Mouse (Mus musculus) gastrocnemius, adult 18-20 months (tissue): Measurements from ENCODE around the gene Rims4. TPM values are rescaled to one million over a fixed set of nuclear protein-coding genes. Genes with fewer than 3 reads are reported as not detected.
A peak's percentile ranks its signal among the peaks of the same experiment; 100 is the strongest.

Source experiments
- DNase-seq: peaks from one replicate; pipeline ENCODE4 v3.0.0; 2021; ENCODE audit warnings: low spot score
- total RNA-seq, 2 experiments: library from RNA; stranded (reverse); gene quantifications; 2 replicates each; pipeline ENCODE4 v1.2.3; 2021

Gene Rims4
- total RNA-seq, 2 experiments from 2014 or later, result 1.4 to 3.2 TPM

- DNase-seq, result peak; percentile 66
Measured at GRCm38 (mm10) chr2:163911826-163912444, 6.5 kb downstream of the Rims4 start.

- no peak for DNase-seq
Measured at GRCm38 (mm10) chr2:163909604-163910003, 8.9 kb downstream of the Rims4 start.

- DNase-seq, result no peak
Measured at GRCm38 (mm10) chr2:163907131-163907530, 11.4 kb downstream of the Rims4 start.

- DNase-seq, result no peak
Measured at GRCm38 (mm10) chr2:163904323-163904722, 14.2 kb downstream of the Rims4 start.

GRCm38 (mm10) chr2:163903461-163903860 lies 15.0 kb downstream of the Rims4 start:
- no peak for DNase-seq

- DNase-seq, result no peak
Measured at GRCm38 (mm10) chr2:163902448-163902847, 16.0 kb downstream of the Rims4 start.

GRCm38 (mm10) chr2:163901043-163901442 lies 17.4 kb downstream of the Rims4 start:
- no peak for DNase-seq

- no peak for DNase-seq
Measured at GRCm38 (mm10) chr2:163899910-163900411, 18.5 kb downstream of the Rims4 start.

GRCm38 (mm10) chr2:163897988-163898535 lies 20.4 kb downstream of the Rims4 start:
- peak; percentile 23 for DNase-seq

GRCm38 (mm10) chr2:163897026-163897425 lies 21.5 kb downstream of the Rims4 start:
- no peak for DNase-seq

GRCm38 (mm10) chr2:163895156-163895555 lies 23.3 kb downstream of the Rims4 start:
- no peak for DNase-seq

GRCm38 (mm10) chr2:163893446-163894370 lies 24.8 kb downstream of the Rims4 start:
- no peak for DNase-seq

- DNase-seq, result no peak
Measured at GRCm38 (mm10) chr2:163891271-163891670, 27.2 kb downstream of the Rims4 start.

- DNase-seq, result no peak
Measured at GRCm38 (mm10) chr2:163890586-163890985, 27.9 kb downstream of the Rims4 start.

GRCm38 (mm10) chr2:163889411-163889810 lies 29.1 kb downstream of the Rims4 start:
- DNase-seq, result no peak

- DNase-seq, result no peak
Measured at GRCm38 (mm10) chr2:163882859-163883652, 35.4 kb downstream of the Rims4 start.

GRCm38 (mm10) chr2:163880891-163881290 lies 37.6 kb downstream of the Rims4 start:
- peak; percentile 48 for DNase-seq

- no peak for DNase-seq
Measured at GRCm38 (mm10) chr2:163876830-163877498, 41.5 kb downstream of the Rims4 start.

- DNase-seq, result no peak
Measured at GRCm38 (mm10) chr2:163875484-163875883, 43.0 kb downstream of the Rims4 start.

GRCm38 (mm10) chr2:163874877-163875276 lies 43.6 kb downstream of the Rims4 start:
- DNase-seq, result no peak

GRCm38 (mm10) chr2:163871906-163872305 lies 46.6 kb downstream of the Rims4 start:
- no peak for DNase-seq
